Mouse (Mus musculus) megakaryocyte, embryonic 14.5 days (primary cell): ENCODE data around the gene Depdc5. TPM values are rescaled to one million over a fixed set of nuclear protein-coding genes. Genes with fewer than 3 reads are reported as not detected.

Experiments
- H3K27me3 ChIP-seq: replicated peaks from 2 replicates; pipeline ENCODE3; 2012; ENCODE audit warnings: inconsistent platforms
- H3K36me3 ChIP-seq: replicated peaks from 2 replicates; pipeline ENCODE3; 2012; ENCODE audit warnings: low read length, inconsistent platforms, mixed read lengths
- H3K4me1 ChIP-seq: 2 replicates; pipeline ENCODE4 v1.6.1; 2012; ENCODE audit warnings: inconsistent platforms
- H3K4me3 ChIP-seq: replicated peaks from 2 replicates; pipeline ENCODE3; 2012; ENCODE audit warnings: moderate library complexity, mild to moderate bottlenecking, inconsistent platforms
- H3K9me3 ChIP-seq: 2 replicates; pipeline ENCODE4 v1.6.1; 2012; ENCODE audit warnings: inconsistent platforms
- FLI1 ChIP-seq: IDR thresholded peaks from 2 replicates; pipeline ENCODE4 v1.6.1; 2012; ENCODE audit warnings: low read length, inconsistent platforms, mixed read lengths
- GATA1 ChIP-seq: IDR thresholded peaks from 3 replicates; pipeline ENCODE4 v1.6.1; 2012; ENCODE audit warnings: mixed read lengths, low read length, inconsistent platforms, borderline replicate concordance
- polyA plus RNA-seq: library from polyadenylated mRNA; stranded (reverse); fragments of >175 nt; gene quantifications from 2 replicates; pipeline ENCODE4 v1.2.3, GENCODE M21; 2012; ENCODE audit warnings: low replicate concordance; ENCODE audit not compliant: insufficient read depth

Gene Depdc5
- polyA plus RNA-seq, 1 experiment, result 0.94 TPM

DNA sequence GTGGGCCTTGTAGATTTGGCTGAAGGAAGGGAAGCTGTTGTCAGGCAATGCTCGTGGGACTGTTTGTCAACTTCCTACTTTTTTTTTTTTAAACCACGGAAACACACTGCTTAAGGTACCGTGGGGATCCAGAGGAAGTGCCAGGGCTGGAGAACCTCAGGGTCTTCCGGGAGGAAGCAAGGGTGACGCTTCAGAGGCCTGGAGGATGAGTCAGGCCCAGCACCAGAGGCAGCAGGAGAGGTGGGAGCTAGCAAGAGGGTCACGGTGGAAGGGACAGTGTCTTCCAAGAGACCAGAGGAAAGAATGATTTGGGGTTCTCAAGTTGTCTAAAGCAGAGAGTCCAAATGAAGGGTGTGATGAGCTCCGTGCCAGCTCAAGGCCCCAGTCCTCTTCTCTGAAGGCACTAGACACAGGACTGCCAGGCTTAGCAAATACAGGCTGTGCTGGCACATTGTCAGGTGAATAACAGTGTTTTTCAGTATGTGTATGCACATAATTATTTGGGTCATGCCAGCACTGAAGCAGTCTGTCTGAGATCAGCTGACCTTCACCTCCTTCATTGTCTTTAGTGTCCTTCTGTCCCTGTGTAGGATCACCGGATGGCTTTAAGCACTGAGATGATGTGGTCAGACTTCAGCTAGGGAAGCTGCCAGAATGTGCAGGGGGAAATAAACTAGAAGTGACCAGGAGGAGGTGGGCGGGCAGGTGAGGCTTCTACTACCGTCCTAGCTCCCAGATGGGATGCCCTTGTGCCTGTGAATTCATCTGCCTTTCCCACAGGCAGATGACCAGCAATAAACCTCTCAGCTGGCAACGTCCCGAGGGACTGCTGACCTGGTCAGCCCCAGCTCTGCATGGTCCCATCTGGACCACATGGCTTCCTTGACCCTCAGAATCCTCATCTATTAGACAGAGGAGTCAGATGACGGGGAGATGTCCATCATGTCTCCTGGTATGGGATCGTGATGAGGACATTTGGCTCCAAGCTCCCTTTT lies 146.6 kb downstream of the Depdc5 start:
- Histone ChIP-seq H3K4me1 (peaks cover 77% of the 10 kb centered on the region), H3K9me3 (no peaks in the 10 kb centered on the region), H3K27me3 (peaks cover 39% of the 10 kb centered on the region), H3K36me3 (no peaks in the 10 kb centered on the region), H3K4me3 (no peak overlapping the region)
- no peak for TF ChIP-seq GATA1
- TF ChIP-seq FLI1, result no peak

GRCm38 (mm10) chr5:33011132-33012106 lies 147.9 kb downstream of the Depdc5 start:
- Histone ChIP-seq H3K27me3 (peaks cover 39% of the 10 kb centered on the region), H3K4me1 (peaks cover 77% of the 10 kb centered on the region), H3K9me3 (no peaks in the 10 kb centered on the region), H3K4me3 (no peak overlapping the region), H3K36me3 (no peaks in the 10 kb centered on the region)
- TF ChIP-seq GATA1 (no peak), FLI1 (no peak)

- Histone ChIP-seq H3K4me1 (peaks cover 69% of the 10 kb centered on the region), H3K4me3 (no peak overlapping the region), H3K9me3 (no peaks in the 10 kb centered on the region), H3K36me3 (no peaks in the 10 kb centered on the region), H3K27me3 (peaks cover 34% of the 10 kb centered on the region)
- TF ChIP-seq GATA1 (no peak), FLI1 (no peak)
Measured at GRCm38 (mm10) chr5:33014096-33014495, 150.6 kb downstream of the Depdc5 start.

GRCm38 (mm10) chr5:33015579-33015978 lies 152.1 kb downstream of the Depdc5 start:
- TF ChIP-seq FLI1, result no peak
- TF ChIP-seq GATA1, result no peak
- Histone ChIP-seq H3K4me3 (peak overlapping the region; percentile 84), H3K9me3 (no peaks in the 10 kb centered on the region), H3K27me3 (peaks cover 32% of the 10 kb centered on the region), H3K36me3 (peaks cover 3% of the 10 kb centered on the region), H3K4me1 (peaks cover 57% of the 10 kb centered on the region)

DNA sequence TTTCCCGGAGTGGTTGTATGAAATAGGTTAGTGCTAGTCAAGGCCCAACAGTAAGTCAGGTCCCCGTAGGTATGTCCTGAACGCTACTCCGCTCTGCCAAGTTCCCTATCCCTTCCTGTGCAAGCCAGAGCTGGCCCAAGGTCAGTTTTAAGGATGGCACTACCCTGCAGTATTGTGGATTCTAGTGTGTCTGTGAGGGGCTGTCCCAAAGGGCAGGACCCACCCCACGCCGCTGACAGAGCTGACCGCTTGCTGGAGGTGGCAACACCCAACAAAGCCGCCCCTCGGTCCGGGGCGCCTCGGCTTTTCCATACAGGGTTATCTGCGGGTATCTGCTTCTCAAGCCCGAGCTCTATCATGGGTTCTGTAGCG lies 154.7 kb downstream of the Depdc5 start:
- H3K27me3 ChIP-seq, result peaks cover 11% of the 10 kb centered on the region
- peaks cover 62% of the 10 kb centered on the region for H3K4me1 ChIP-seq
- no peaks in the 10 kb centered on the region for H3K9me3 ChIP-seq
- H3K4me3 ChIP-seq, result peak overlapping the region; percentile 96
- peaks cover 25% of the 10 kb centered on the region for H3K36me3 ChIP-seq
- TF ChIP-seq GATA1 (no peak), FLI1 (no peak)

DNA sequence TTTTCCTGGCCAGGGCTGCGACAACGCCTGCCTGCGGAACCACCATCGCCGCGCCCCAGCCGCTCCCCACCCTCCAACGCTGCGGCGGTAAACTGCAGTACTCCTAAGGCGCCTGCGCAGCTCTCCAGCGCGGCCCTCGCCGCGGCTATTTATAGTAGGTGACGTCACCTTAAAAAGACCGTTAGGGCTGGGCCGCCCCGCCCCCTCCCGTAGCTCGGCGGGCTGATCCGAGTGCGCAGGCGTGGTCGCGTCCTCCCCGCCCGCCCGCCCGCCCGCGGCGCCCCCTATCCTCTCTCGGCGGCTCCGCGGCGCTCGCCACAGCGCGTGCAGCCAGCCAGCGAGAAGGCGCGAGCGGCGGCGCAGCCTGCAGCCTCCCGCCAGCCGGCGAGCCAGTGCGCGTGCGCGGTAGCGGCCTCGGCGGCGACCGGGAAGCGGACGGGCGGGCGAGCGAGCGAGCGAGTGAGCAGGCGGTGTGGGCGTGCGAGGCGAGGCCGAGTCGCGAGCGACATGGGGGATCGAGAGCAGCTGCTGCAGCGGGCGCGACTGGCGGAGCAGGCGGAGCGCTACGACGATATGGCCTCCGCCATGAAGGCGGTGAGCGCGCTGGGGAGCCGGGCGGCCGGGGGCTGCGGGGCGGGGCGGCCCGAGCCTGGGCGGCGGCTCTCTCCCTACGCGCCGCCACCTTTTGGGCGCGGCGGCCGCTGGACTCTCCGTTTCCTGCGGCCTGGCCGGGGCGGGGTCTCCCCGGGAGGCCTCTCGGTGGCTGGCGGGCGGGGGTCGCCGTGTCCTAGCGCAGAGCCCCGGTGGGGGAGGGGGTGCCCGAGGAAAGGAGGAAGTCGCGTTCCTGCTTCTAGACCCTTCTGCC lies 155.3 kb downstream of the Depdc5 start, which contains the start of gene Ywhah:
Gene Ywhah (plus strand): TSS at position 256 of the 865 bp plus-strand sequence.
- peaks cover 31% of the 10 kb centered on the region for H3K36me3 ChIP-seq
- peaks cover 65% of the 10 kb centered on the region for H3K4me1 ChIP-seq
- H3K9me3 ChIP-seq, result no peaks in the 10 kb centered on the region
- peaks cover 5% of the 10 kb centered on the region for H3K27me3 ChIP-seq
- TF ChIP-seq GATA1, result no peak
- no peak for TF ChIP-seq FLI1
- H3K4me3 ChIP-seq, result peak within 1 kb of the TSS; percentile 96

- Histone ChIP-seq H3K4me3 (peak overlapping the region; percentile 96), H3K4me1 (peaks cover 70% of the 10 kb centered on the region), H3K9me3 (no peaks in the 10 kb centered on the region), H3K36me3 (peaks cover 38% of the 10 kb centered on the region), H3K27me3 (peaks cover under 1% of the 10 kb centered on the region)
- TF ChIP-seq FLI1 (no peak), GATA1 (no peak)
Measured at GRCm38 (mm10) chr5:33019426-33019821, 155.9 kb downstream of the Depdc5 start.

DNA sequence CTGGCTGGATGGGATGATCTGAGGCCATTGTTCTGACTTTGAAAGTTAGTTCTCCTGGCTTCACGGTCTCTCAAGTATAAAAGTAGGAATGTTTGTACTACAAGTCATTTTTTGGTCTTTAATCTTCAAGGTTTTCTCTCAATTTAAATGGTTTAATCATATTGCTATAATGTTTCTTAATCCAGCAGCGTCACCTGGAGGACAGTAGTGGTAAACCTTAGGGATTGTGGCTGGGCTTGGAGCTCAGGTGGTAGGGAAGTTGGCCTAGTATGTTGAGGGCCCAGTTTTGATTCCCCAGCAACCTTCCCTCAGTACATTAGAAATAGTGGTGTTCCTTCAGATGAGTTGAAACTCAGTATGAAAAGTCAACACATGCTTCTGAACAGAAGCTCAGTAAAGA lies 158.1 kb downstream of the Depdc5 start:
- Histone ChIP-seq H3K27me3 (no peaks in the 10 kb centered on the region), H3K9me3 (no peaks in the 10 kb centered on the region), H3K36me3 (peaks cover 59% of the 10 kb centered on the region), H3K4me3 (peak overlapping the region; percentile 87), H3K4me1 (peaks cover 63% of the 10 kb centered on the region)
- no peak for TF ChIP-seq FLI1
- TF ChIP-seq GATA1, result no peak

DNA sequence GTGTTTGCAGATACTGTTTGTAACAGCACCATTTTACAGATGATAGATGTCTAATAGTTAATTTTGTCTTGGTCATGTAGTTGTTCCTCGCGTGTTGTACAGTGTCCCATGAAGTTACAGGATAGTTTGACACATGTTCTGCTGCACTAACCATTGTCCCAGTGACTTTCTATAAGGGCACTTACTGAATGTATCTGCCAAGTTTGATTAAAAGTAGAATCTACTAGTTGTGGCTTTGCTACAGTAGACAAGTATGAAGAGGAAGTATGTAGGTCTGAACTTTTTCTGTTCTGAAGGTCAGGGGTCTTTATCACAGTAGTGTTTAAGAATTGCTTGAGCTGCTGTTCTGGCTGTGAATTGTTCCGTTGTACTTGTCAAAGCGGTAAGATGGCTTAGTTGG lies 159.8 kb downstream of the Depdc5 start:
- H3K4me1 ChIP-seq, result peaks cover 48% of the 10 kb centered on the region
- no peak for TF ChIP-seq GATA1
- no peak for TF ChIP-seq FLI1
- H3K9me3 ChIP-seq, result no peaks in the 10 kb centered on the region
- H3K4me3 ChIP-seq, result peak overlapping the region; percentile 67
- peaks cover 65% of the 10 kb centered on the region for H3K36me3 ChIP-seq
- no peaks in the 10 kb centered on the region for H3K27me3 ChIP-seq
